Mouse (Mus musculus) adrenal gland, postnatal 36 days (tissue): Measurements from ENCODE around the gene Dync1i1. TPM values are rescaled to one million over a fixed set of nuclear protein-coding genes. Genes with fewer than 3 reads are reported as not detected.

Source experiments
- DNase-seq, 2 experiments: peaks; one replicate each; pipeline ENCODE4 v3.0.0; 2021; ENCODE audit warnings: mixed read lengths in 1 of 2
- total RNA-seq, 2 experiments: library from RNA; stranded (reverse); gene quantifications; 2 replicates each; pipeline ENCODE4 v1.2.3; 2021

Dync1i1 gene
- total RNA-seq, 2 experiments from 2014 or later: 1.1 to 1.8 TPM

DNA sequence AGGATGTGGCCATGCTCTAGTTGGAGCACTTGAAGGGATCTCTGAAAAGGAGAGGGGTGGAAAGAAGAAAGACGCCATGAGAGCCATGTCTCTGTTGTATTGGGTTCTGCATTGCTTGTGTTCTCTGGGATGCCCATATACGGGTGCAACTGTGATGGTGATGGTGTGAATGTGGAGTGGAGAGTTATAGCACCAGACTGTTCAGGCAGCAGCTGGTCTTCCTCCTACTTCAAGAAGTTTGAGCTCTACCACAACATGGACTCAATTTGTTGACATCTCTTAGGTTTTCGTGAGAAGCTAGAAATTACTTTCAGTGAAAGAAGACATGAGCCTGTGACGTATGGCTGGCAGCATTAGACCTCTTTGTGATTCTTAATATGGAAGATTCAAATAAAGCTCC lies 44.8 kb downstream of the Dync1i1 start:
- DNase-seq: no peak

GRCm38 (mm10) chr6:5775461-5775860 lies 50.0 kb downstream of the Dync1i1 start:
- DNase-seq: no peak

GRCm38 (mm10) chr6:5781752-5782151 lies 56.3 kb downstream of the Dync1i1 start:
- no peak for DNase-seq

DNA sequence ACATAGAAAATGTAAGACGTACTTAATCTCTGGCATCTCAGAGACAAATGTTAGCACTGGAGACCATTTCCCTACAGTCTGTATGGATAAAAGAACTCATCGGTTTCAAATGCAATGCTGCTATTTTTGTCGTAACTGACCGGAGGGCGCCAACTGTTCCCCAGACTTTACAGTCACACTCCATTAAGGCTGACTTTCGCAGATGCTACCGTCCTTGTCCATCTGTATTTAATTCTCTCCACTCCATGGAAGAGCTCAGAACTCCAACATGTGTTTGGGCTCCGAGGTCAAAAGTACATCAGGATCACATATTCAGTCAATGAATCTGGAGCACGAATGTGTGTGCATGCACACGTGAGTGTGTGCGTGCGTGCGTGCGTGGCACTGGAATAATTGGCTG lies 58.4 kb downstream of the Dync1i1 start:
- DNase-seq: no peak

DNA sequence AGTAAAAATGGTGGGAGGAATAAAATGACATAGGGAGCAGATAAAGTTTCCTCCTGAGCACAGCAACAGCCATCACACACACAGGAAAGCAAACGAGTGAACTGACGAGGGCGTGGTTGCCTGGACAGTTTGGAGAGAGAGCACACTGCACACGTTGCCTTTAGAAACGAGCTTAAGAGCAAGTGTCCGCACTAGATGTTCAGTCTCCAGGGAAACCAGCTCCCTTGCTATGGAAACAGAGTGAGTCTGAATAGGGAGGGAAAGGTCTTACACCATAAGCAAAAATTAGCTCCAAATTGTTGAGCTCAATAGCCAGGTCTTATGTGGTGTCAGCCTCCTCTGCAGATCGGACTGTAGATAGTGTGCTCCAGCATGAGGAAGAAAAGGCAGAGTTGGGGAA lies 65.2 kb downstream of the Dync1i1 start:
- no peak for DNase-seq

- DNase-seq: peak; percentile 53 to 60
Observed at GRCm38 (mm10) chr6:5794106-5794753, 68.8 kb downstream of the Dync1i1 start.

GRCm38 (mm10) chr6:5795314-5795713 lies 69.9 kb downstream of the Dync1i1 start:
- no peak for DNase-seq

DNA sequence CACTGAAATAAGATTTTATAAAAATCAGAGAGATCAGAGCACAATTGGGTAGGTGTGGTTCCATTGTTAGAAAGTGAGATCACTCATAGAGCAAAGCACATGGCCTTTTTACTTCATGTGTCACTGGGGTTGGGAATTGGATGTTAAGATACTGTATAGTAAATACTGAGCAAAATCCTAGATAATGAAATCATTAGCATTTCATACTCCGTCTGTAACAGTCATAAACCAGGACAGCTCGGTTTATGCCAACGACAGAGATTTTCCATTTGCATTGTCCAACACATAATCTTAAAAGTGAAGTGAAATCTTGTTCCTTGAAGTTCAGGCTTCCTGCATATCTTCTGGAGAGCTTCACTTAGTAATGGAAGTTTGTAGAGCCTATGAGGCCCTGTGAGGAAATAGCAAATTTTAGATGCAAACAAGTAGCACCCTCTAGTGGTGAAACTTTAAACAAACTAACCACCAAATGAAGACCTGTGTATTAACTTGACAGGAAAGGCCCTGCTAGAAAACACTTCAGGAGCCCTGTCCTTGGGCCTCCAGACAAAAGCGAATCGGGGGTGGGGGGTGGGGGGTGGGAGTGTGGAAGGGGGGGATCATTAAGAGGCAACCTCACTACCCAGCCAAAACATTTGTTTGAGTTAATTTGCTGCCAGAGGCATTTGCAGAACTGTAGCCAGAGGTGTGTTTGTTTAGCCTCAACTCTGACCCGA lies 76.8 kb downstream of the Dync1i1 start:
- no peak for DNase-seq

DNA sequence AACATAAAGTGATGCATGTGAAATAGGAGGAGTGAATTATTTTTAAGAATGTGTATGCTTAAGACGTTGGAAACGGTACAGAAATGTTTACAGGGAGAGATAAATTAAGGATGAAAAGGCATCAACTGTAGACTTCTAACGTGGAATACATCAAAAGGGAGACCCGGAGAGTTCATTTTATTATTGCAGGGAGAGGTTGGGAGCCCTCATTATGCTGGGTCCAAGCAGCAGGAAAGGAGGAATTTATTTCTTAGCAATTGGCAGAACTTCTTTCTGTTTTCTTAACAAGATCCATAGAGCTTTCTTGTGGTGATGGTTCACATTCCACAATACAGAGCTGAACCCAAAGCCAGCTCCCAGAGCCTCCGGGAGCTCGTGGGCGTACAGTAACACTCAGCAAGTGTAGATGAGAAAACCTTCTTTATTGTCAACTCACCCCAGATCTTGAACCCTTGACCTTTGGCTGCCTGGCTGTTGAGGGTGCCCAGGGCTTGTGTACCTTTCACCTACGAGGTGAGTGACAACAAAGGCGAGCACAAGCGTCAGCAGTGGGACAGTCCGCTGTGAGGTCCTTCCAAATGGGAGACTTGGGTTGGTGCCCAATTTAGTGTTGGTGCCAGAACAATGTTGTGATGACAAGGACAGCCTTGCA lies 77.5 kb downstream of the Dync1i1 start:
- DNase-seq: no peak

DNA sequence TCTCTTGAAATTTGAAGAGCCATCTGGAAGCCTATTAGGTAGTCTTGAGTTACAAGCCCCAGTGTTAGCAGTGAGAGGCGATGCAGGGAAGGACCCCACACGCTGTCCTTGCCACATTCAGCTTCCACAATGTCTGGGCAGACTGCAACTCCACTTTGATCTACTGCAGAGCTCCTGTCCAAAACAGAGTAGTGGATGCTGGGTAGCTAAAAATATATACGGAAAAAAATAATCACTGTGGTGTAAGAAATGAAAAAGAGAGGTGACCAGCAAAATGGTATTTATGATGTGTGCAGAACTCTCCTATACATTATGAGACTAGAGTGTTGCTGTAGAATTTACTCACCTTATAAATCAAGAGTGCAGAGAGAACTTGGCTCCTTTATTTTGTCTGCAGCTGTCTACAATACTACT lies 82.6 kb downstream of the Dync1i1 start:
- DNase-seq: no peak

DNA sequence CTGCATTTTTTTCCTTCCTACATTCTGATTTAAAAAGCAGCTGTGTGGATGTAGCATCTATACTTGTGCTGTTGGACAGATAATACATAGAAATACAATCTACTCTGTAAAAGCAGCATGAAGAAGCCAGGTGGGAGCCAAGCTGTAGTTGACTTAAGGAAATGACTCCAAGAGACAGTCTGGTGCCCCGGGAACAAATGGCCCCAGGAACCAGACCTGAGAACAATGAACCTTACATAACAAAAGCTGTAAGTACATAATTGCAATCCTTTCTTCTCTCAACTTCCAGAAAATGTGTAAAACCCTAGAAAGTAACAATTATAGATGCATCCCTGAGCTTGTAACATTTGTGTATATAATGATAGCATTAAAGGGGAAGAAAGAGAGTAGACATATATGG lies 86.6 kb downstream of the Dync1i1 start:
- no peak for DNase-seq

- no peak for DNase-seq
Observed at GRCm38 (mm10) chr6:5819674-5820073, 94.2 kb downstream of the Dync1i1 start.

DNA sequence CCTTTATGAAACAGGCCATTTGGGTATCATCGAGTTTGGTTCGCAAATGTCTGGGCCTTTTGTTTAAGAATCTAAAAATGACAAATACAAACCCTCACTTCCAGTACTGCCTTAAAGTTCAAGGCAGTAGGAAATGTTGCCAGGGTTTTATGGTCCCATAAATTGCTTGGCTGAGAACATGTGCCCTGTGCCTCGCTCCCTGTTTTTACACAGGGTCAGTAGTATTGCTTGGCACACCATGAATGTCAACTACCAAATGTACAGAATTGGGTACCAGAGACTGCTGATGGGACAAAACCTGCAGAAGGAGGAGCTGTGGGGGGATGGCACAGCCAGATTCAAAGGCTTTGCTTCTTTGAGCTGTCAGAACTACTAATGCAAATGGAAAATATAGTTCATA lies 100.0 kb downstream of the Dync1i1 start:
- peak; percentile 4 to 26 for DNase-seq

GRCm38 (mm10) chr6:5827064-5827463 lies 101.6 kb downstream of the Dync1i1 start:
- no peak for DNase-seq

DNA sequence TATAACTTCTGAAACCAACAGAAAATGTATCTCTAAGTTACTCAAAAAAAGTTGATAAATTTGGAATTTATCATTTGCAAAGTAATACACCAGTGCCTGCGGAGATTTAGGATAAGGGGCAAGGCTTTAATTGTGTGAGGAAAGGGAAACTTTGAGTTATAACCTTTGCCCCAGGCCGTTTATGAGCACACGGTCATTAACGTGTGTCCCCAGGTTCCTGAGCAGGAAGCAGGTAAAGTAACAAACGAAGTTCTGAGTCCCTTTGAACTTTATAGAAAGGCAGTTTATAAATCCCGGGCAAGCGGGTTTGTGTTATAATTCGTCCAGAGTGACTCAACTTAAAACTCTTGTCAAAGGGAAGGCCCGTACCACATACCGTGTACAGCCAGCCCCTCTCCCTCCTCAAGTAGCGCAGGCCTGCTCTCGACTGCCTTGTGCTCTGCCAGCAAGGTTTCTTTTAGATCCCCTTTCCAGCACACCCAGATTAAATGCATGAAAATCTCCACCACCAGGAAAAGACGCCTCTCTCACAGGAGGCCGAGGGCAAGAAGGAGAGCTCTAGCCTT lies 103.1 kb downstream of the Dync1i1 start:
- DNase-seq: no peak

GRCm38 (mm10) chr6:5829148-5829547 lies 103.7 kb downstream of the Dync1i1 start:
- no peak for DNase-seq

- no peak for DNase-seq
Observed at GRCm38 (mm10) chr6:5830717-5831116, 105.3 kb downstream of the Dync1i1 start.

DNA sequence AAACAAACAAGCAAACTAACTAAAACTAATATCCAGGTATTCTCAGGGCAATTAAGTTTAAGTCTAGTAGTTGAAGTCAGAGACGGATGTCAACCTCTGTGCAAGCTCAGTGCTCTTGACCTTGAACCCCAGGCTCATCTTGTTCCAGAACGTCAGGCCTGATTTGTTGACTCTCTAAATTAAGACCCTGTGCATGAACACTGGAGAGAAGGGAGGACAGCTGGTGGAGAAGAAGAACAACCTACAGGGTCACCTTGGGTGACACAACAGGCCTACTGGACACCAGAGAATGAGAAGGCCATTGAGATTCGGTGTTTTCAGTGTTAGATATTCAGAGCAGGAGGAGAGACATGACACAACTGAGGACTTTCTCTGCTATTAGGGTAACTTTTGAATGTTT lies 105.8 kb downstream of the Dync1i1 start:
- no peak for DNase-seq

GRCm38 (mm10) chr6:5832838-5833237 lies 107.4 kb downstream of the Dync1i1 start:
- no peak for DNase-seq

GRCm38 (mm10) chr6:5842466-5842865 lies 117.0 kb downstream of the Dync1i1 start:
- DNase-seq: no peak

- no peak for DNase-seq
Observed at GRCm38 (mm10) chr6:5846154-5846553, 120.7 kb downstream of the Dync1i1 start.

DNA sequence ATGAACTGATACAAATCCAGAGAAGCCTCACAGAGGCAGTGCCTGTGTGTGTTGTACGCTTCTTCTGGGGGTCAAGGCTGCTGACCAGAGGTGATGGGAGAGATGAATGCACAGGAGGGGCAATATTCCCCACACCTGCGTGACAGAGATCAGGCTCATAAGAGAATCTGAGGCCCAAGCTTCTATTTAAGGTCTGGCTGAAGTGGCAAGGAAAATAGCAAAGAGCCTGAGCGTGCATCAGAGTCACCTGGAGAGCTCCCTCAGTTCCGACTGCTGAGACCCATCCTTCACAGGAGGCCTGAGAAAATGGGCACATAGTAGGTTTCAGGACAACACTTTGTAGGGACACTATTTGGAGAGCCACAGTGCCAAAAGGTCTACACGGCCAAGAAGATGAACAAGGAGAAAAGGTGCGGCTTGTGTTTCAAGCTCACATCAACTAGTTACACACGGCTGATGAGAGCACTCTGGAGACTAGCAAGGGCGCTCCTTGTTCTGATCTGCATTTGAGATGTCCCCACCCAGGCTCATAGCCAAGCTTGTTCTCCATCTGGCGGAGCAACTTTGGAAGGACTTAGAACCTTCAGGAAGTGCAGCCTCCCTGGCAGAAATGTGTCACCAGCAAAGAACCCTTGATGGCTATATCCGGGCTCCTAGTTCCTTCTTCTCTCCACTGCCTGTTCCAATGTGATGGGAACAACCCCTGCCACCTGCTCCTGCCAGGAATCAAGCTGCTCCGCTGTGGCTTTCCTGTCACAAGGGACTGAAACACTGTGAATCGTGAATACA lies 128.8 kb downstream of the Dync1i1 start:
- no peak for DNase-seq
